Mouse (Mus musculus) midbrain, embryonic 11.5 days (tissue): Measurements from ENCODE around the gene Larp4. TPM values are rescaled to one million over a fixed set of nuclear protein-coding genes. Genes with fewer than 3 reads are reported as not detected.

Experiments used
- ATAC-seq: fragments of 200-750 bp; cut with Nextera tagmentation; 2 replicates; pipeline ENCODE4 v1.8.0; 2017; ENCODE audit warnings: moderate TSS enrichment, moderate library complexity; ENCODE audit not compliant: low FRiP score
- DNase-seq: peaks from one replicate; pipeline ENCODE4 v3.0.0; 2015; ENCODE audit warnings: low spot score; ENCODE audit errors: missing footprints
- H3K27ac ChIP-seq: fragments of 300-500 bp; sonication (generic); 2 replicates; pipeline ENCODE4 v1.5.1; 2014; ENCODE audit warnings: low read depth, low read length
- H3K27me3 ChIP-seq: fragments of 300-500 bp; sonication (generic); 2 replicates; pipeline ENCODE4 v1.6.1; 2014; ENCODE audit warnings: mild to moderate bottlenecking, low read length, moderate library complexity, mixed read lengths; ENCODE audit not compliant: control insufficient read depth, insufficient read depth
- H3K36me3 ChIP-seq: fragments of 300-500 bp; sonication (generic); 2 replicates; pipeline ENCODE4 v1.6.1; 2014; ENCODE audit warnings: mild to moderate bottlenecking, low read length, moderate library complexity, mixed read lengths; ENCODE audit not compliant: control insufficient read depth, insufficient read depth
- H3K4me1 ChIP-seq: fragments of 300-500 bp; sonication (generic); 2 replicates; pipeline ENCODE4 v1.6.1; 2014; ENCODE audit warnings: low read length; ENCODE audit not compliant: control insufficient read depth, insufficient read depth
- H3K4me2 ChIP-seq: fragments of 300-500 bp; sonication (generic); 2 replicates; pipeline ENCODE4 v1.6.1; 2014; ENCODE audit warnings: mild to moderate bottlenecking, moderate library complexity
- H3K4me3 ChIP-seq: fragments of 300-500 bp; sonication (generic); 2 replicates; pipeline ENCODE4 v1.5.1; 2014; ENCODE audit warnings: low read depth, low read length
- H3K9ac ChIP-seq: fragments of 300-500 bp; sonication (generic); 2 replicates; pipeline ENCODE4 v1.6.1; 2014; ENCODE audit warnings: low read length
- H3K9me3 ChIP-seq: fragments of 300-500 bp; sonication (generic); 2 replicates; pipeline ENCODE4 v1.6.1; 2016; ENCODE audit warnings: low read length; ENCODE audit not compliant: control insufficient read depth
- WGBS: fragments of 180-500 bp; shearing (Covaris S2); extraction: QIAGEN DNeasy Blood & Tissue Kit; methylation state at CpG from one replicate; pipeline ENCODE4 v1.1.7; 2014; 5-methylcytosine and 5-hydroxymethylcytosine counted together
- polyA plus RNA-seq: library from polyadenylated mRNA; unstranded; fragments of >200 nt; fragmentation: Nextera tagmentation; extraction: Ambion mirVana; gene quantifications from 2 replicates; pipeline ENCODE4 v1.2.1, GENCODE M21; 2014

Gene Larp4
- polyA plus RNA-seq, 1 experiment from 2014 or later = 36.9 TPM

GRCm38 (mm10) chr15:99993100-99993499 lies 23.2 kb downstream of the Larp4 start:
- Histone ChIP-seq H3K4me3 (no peak overlapping the region), H3K9ac (no peak overlapping the region), H3K4me2 (no peak overlapping the region), H3K9me3 (no peaks in the 10 kb centered on the region), H3K27me3 (no peaks in the 10 kb centered on the region), H3K36me3 (0 out of 2 replicates have a peak, but pooled peaks cover 4% of the 10 kb centered on the region), H3K27ac (no peak overlapping the region), H3K4me1 (no peaks in the 10 kb centered on the region)
- WGBS = 100% methylated on average over 1 of the region's 1 CpGs
- ATAC-seq = no peak
- DNase-seq = no peak

DNA sequence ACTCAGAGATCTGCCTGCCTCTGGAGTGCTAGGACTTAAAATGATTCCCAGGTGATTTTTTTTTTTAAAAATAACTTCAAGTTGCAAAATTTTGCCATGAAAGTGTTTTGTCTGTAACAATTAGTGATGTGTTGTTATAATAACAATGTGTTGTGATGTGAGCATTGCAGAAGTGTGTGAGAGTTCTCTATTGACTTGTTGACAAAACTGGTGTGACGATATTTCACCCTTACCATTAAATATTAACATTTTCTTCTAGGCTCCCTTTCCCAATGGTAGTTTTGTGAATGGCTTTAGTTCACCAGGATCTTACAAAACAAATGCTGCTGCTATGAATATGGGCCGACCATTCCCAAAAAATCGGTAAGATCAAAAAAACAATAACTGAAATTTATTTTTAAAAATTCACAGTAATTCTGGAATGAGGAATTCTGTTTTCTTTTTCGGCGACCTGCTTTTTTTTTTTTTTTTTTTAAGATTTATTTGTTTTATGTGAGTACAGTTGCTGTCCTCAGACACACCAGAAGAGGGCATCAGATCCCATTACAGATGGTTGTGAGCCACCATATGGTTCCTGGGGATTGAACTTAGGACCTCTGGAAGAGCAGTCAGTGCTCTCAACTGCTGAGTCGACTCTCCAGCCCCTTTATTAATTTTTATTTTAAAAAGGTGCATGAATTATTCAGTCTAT lies 27.4 kb downstream of the Larp4 start:
- no peak for ATAC-seq
- H3K9ac ChIP-seq = no peak overlapping the region
- H3K4me2 ChIP-seq = no peak overlapping the region
- peaks cover 7% of the 10 kb centered on the region; the same call in 1 of the 2 replicates for H3K36me3 ChIP-seq
- 92% methylated on average over 6 of the region's 6 CpGs for WGBS
- H3K27me3 ChIP-seq = no peaks in the 10 kb centered on the region
- no peaks in the 10 kb centered on the region for H3K4me1 ChIP-seq
- H3K9me3 ChIP-seq = no peaks in the 10 kb centered on the region
- peak; percentile 79 for DNase-seq
- H3K27ac ChIP-seq = no peak overlapping the region
- no peak overlapping the region for H3K4me3 ChIP-seq

DNA sequence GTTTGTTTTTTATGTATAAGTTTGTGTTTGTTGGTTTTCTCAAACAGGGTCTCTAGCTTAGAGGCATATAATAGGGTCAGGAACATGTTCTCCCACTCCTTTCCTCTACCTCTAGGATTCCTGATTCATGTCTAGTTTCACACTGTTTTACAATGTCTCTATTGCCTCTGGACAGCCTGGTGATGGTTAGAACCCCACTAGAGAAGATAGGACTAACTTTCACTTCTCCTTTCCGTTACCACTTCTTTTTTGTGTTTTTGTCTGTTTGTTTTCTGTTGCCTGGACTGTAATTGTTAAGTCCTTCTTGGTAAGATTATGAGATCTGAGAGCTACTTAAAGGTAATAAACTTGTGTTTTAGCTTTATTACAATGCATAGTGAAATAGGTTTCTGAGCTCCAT lies 29.5 kb downstream of the Larp4 start:
- peaks cover 15% of the 10 kb centered on the region for H3K36me3 ChIP-seq
- 100% methylated on average over 1 of the region's 1 CpGs for WGBS
- H3K4me2 ChIP-seq = no peak overlapping the region
- H3K9ac ChIP-seq = no peak overlapping the region
- H3K4me3 ChIP-seq = no peak overlapping the region
- H3K9me3 ChIP-seq = no peaks in the 10 kb centered on the region
- H3K4me1 ChIP-seq = no peaks in the 10 kb centered on the region
- no peaks in the 10 kb centered on the region for H3K27me3 ChIP-seq
- H3K27ac ChIP-seq = no peak overlapping the region
- ATAC-seq = no peak
- DNase-seq = peak; percentile 61

DNA sequence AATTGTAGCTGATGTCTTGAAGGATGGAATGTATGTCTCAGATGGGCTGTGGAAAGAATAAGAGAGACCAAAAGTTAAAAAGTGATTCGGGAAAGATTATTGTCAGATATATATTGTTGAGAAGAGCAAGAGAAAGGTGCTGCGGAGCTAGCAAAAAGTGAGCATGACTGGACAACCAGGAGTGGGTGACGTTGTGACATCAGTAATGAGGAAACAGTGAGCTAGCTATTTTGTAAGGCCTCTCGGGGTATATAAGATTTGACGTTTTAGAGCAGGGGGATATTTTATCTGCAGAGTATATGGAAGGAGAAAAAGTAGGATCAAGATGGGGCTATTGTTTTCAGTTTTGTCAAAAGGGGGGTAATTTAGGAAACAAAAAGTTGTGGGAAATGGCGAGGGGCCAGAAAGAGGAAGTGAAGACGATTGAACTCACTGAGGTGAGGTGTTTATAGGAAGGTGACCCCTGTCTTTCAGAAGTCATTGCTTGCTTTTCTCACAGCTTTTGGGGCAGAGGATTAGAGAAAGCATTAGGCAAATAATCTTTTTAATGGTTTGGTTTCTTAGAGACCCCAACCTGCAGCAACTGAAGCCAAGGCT lies 34.9 kb downstream of the Larp4 start:
- Histone ChIP-seq H3K4me1 (no peaks in the 10 kb centered on the region), H3K9me3 (no peaks in the 10 kb centered on the region), H3K4me3 (no peak overlapping the region), H3K9ac (no peak overlapping the region), H3K4me2 (no peak overlapping the region), H3K27me3 (no peaks in the 10 kb centered on the region), H3K27ac (no peak overlapping the region), H3K36me3 (peaks cover 24% of the 10 kb centered on the region)
- DNase-seq = no peak
- WGBS = 93% methylated on average over 7 of the region's 7 CpGs
- no peak for ATAC-seq

- Histone ChIP-seq H3K4me1 (no peaks in the 10 kb centered on the region), H3K27me3 (no peaks in the 10 kb centered on the region), H3K9me3 (no peaks in the 10 kb centered on the region), H3K27ac (no peak overlapping the region), H3K4me3 (no peak overlapping the region), H3K36me3 (peaks cover 26% of the 10 kb centered on the region), H3K4me2 (no peak overlapping the region), H3K9ac (no peak overlapping the region)
- no peak for ATAC-seq
- DNase-seq = no peak
These were observed 36.3 kb downstream of the Larp4 start for GRCm38 (mm10) chr15:100006180-100006579.

- no peak overlapping the region for H3K4me2 ChIP-seq
- H3K4me3 ChIP-seq = no peak overlapping the region
- WGBS = 77% methylated on average over 6 of the region's 6 CpGs
- H3K4me1 ChIP-seq = no peaks in the 10 kb centered on the region
- ATAC-seq (no peak), DNase-seq (no peak)
- no peaks in the 10 kb centered on the region for H3K36me3 ChIP-seq
- H3K27ac ChIP-seq = no peak overlapping the region
- H3K9ac ChIP-seq = no peak overlapping the region
- no peaks in the 10 kb centered on the region for H3K9me3 ChIP-seq
- H3K27me3 ChIP-seq = no peaks in the 10 kb centered on the region
These were observed 48.5 kb downstream of the Larp4 start for GRCm38 (mm10) chr15:100018280-100018899.

- Histone ChIP-seq H3K4me3 (no peak overlapping the region), H3K27ac (no peak overlapping the region), H3K9me3 (no peaks in the 10 kb centered on the region), H3K4me1 (no peaks in the 10 kb centered on the region), H3K4me2 (no peak overlapping the region), H3K9ac (no peak overlapping the region), H3K27me3 (no peaks in the 10 kb centered on the region), H3K36me3 (no peaks in the 10 kb centered on the region)
- no peak for DNase-seq
- WGBS = 87% methylated on average over 1 of the region's 1 CpGs
- ATAC-seq = no peak
These were observed 51.3 kb downstream of the Larp4 start for GRCm38 (mm10) chr15:100021175-100021574.

- 33% methylated on average over 5 of the region's 5 CpGs for WGBS
- Histone ChIP-seq H3K36me3 (no peaks in the 10 kb centered on the region), H3K9ac (no peak overlapping the region), H3K4me2 (no peak overlapping the region), H3K9me3 (no peaks in the 10 kb centered on the region), H3K27ac (no peak overlapping the region), H3K4me1 (no peaks in the 10 kb centered on the region), H3K4me3 (no peak overlapping the region), H3K27me3 (no peaks in the 10 kb centered on the region)
- peak; percentile 90 for DNase-seq
- ATAC-seq = no peak
These were observed 53.1 kb downstream of the Larp4 start for GRCm38 (mm10) chr15:100022923-100023322.

DNA sequence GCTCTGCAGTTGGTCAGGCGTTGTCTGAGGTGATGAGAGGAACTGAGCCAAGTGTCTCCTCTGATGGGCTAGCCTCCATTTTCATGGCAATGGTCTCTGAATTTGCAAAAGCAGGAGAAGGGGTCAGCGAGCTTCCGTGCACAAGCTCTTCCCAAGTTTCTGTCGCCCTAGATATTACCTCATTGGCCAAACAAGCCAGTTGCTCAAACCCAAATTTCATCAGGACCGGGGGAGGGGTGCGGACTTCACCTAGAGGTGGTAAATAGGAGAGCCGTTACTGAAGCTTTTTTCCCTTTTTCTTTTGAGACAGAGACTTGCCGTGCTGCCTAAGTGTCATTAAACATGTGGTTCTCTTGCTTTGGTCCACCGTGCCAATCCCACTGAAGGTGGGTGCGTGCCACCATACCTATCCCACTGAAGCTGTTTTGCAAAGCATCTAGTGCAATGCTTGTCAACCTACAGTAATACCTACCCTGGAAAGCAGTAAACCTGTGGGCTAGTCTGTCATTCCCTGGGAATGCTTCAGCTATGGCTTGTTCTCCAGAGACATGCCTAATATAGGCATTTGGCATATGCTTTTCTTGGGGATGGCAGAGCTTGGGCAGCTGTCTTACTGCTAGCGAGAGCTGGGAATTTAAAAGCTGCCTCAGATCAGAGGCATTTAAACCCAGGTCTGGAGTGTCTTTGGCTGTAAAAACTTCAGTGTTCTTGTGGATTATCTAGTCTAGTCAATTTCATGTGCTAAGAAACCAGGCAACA lies 55.4 kb downstream of the Larp4 start:
- H3K4me3 ChIP-seq = no peak overlapping the region
- H3K36me3 ChIP-seq = no peaks in the 10 kb centered on the region
- no peak overlapping the region for H3K9ac ChIP-seq
- peak; percentile 70 for DNase-seq
- no peak for ATAC-seq
- no peaks in the 10 kb centered on the region for H3K9me3 ChIP-seq
- no peak overlapping the region for H3K27ac ChIP-seq
- no peaks in the 10 kb centered on the region for H3K4me1 ChIP-seq
- 89% methylated on average over 11 of the region's 11 CpGs for WGBS
- H3K4me2 ChIP-seq = no peak overlapping the region
- no peaks in the 10 kb centered on the region for H3K27me3 ChIP-seq
